Mouse (Mus musculus) CH12.LX (cell line): ENCODE data around the gene Mob1a. TPM values are rescaled to one million over a fixed set of nuclear protein-coding genes. Genes with fewer than 3 reads are reported as not detected.

Source experiments
- DNase-seq: peaks from one replicate; pipeline ENCODE4 v3.0.0-alpha.2; 2013; ENCODE audit errors: extremely low read depth
- H3K27ac ChIP-seq: 2 replicates; pipeline ENCODE4 v1.5.1; 2012; ENCODE audit warnings: low read depth, mild to moderate bottlenecking, control low read depth, moderate library complexity; ENCODE audit not compliant: insufficient read depth
- H3K27me3 ChIP-seq: replicated peaks from 2 replicates; pipeline ENCODE3; 2012; ENCODE audit warnings: inconsistent platforms
- H3K36me3 ChIP-seq, 2 experiments: replicated peaks in 1 of 2; 2 replicates each; pipeline versions ENCODE3 to v1.6.1; 2012; ENCODE audit warnings: inconsistent platforms in 1 of 2, low read length in 1 of 2, mild to moderate bottlenecking in 1 of 2, mixed read lengths in 1 of 2, moderate library complexity in 1 of 2; ENCODE audit not compliant: control insufficient read depth in 1 of 2, insufficient read depth in 1 of 2
- H3K4me1 ChIP-seq, 2 experiments: 2 replicates each; pipeline ENCODE4 v1.6.1; 2012; ENCODE audit warnings: inconsistent platforms in 1 of 2, moderate library complexity in 1 of 2; ENCODE audit not compliant: insufficient read depth in 2 of 2, control insufficient read depth in 1 of 2
- H3K4me2 ChIP-seq: 2 replicates; pipeline ENCODE4 v1.6.1; 2012; ENCODE audit warnings: low read depth, mild to moderate bottlenecking, control low read depth; ENCODE audit not compliant: poor library complexity, insufficient read depth, severe bottlenecking
- H3K4me3 ChIP-seq, 3 experiments: fragments of 150-350 bp in 1 of 3; sonication (generic) in 1 of 3; replicated peaks in 1 of 3; 2 replicates each; pipeline versions ENCODE3 to v1.5.1; 2011 to 2012; ENCODE audit warnings: low read depth in 2 of 3, low read length in 2 of 3, mild to moderate bottlenecking in 2 of 3, moderate library complexity in 2 of 3, control low read depth in 1 of 3, improper control_type of control experiment in 1 of 3, inconsistent platforms in 1 of 3, mixed read lengths in 1 of 3; ENCODE audit not compliant: poor library complexity in 1 of 3
- H3K79me2 ChIP-seq: replicated peaks from 2 replicates; pipeline ENCODE4 v1.6.1; 2012; ENCODE audit warnings: mild to moderate bottlenecking, moderate library complexity; ENCODE audit not compliant: control insufficient read depth, poor library complexity, insufficient read depth, severe bottlenecking; ENCODE audit errors: extremely low read depth
- H3K9ac ChIP-seq: 2 replicates; pipeline ENCODE4 v1.6.1; 2012; ENCODE audit warnings: low read depth, mild to moderate bottlenecking, control low read depth, moderate library complexity; ENCODE audit not compliant: insufficient read depth
- H3K9me3 ChIP-seq: replicated peaks from 2 replicates; pipeline ENCODE3; 2012; ENCODE audit warnings: low read length, inconsistent platforms, mixed read lengths
- CHD2 ChIP-seq: IDR thresholded peaks from 2 replicates; pipeline ENCODE4 v1.6.1; 2011; ENCODE audit warnings: low read length, improper control_type of control experiment
- CTCF ChIP-seq, 2 experiments: IDR thresholded peaks in 1 of 2; conservative IDR thresholded peaks in 1 of 2; 2 replicates each; pipeline ENCODE4 v1.5.1; 2011 to 2012; ENCODE audit warnings: low read depth in 2 of 2, low read length in 2 of 2, improper control_type of control experiment in 1 of 2, inconsistent platforms in 1 of 2, mild to moderate bottlenecking in 1 of 2, moderate library complexity in 1 of 2
- E2F4 ChIP-seq: IDR thresholded peaks from 2 replicates; pipeline ENCODE4 v1.6.1; 2011; ENCODE audit warnings: low read depth, low read length, improper control_type of control experiment; ENCODE audit not compliant: insufficient replicate concordance
- IRF4 ChIP-seq: IDR thresholded peaks from 2 replicates; pipeline ENCODE4 v1.6.1; 2014; ENCODE audit warnings: low read depth, mild to moderate bottlenecking, inconsistent platforms, low read length, improper control_type of control experiment
- KAT2A ChIP-seq: IDR thresholded peaks from 2 replicates; pipeline ENCODE4 v1.6.1; 2012; ENCODE audit warnings: low read length, improper control_type of control experiment, inconsistent platforms; ENCODE audit not compliant: insufficient replicate concordance
- MEF2A ChIP-seq: IDR thresholded peaks from 2 replicates; pipeline ENCODE4 v1.6.1; 2014; ENCODE audit warnings: low read depth, mild to moderate bottlenecking, inconsistent platforms, low read length, improper control_type of control experiment, borderline replicate concordance
- MXI1 ChIP-seq: IDR thresholded peaks from 2 replicates; pipeline ENCODE4 v1.6.1; 2011; ENCODE audit warnings: mild to moderate bottlenecking, low read depth, low read length, improper control_type of control experiment
- NELFE ChIP-seq: IDR thresholded peaks from 2 replicates; pipeline ENCODE4 v1.6.1; 2011; ENCODE audit warnings: low read depth, low read length, improper control_type of control experiment
- NRF1 ChIP-seq: IDR thresholded peaks from 2 replicates; pipeline ENCODE4 v1.6.1; 2014; ENCODE audit warnings: low read depth, mild to moderate bottlenecking, inconsistent platforms, low read length, improper control_type of control experiment, moderate library complexity
- POLR2AphosphoS2 ChIP-seq: IDR thresholded peaks from 2 replicates; pipeline ENCODE4 v1.6.1; 2011; ENCODE audit warnings: low read depth, low read length, improper control_type of control experiment
- RAD21 ChIP-seq: IDR thresholded peaks from 2 replicates; pipeline ENCODE4 v1.6.1; 2011; ENCODE audit warnings: low read depth, mild to moderate bottlenecking, low read length, improper control_type of control experiment, moderate library complexity
- SMC3 ChIP-seq: IDR thresholded peaks from 2 replicates; pipeline ENCODE4 v1.6.1; 2011; ENCODE audit warnings: low read depth, low read length, improper control_type of control experiment
- UBTF ChIP-seq: IDR thresholded peaks from 2 replicates; pipeline ENCODE4 v1.6.1; 2012; ENCODE audit warnings: low read depth, mild to moderate bottlenecking, inconsistent platforms, low read length, improper control_type of control experiment, moderate library complexity
- ZC3H11A ChIP-seq: IDR thresholded peaks from 2 replicates; pipeline ENCODE4 v1.6.1; 2012; ENCODE audit warnings: low read depth, mild to moderate bottlenecking, inconsistent platforms, low read length, improper control_type of control experiment
- ZKSCAN1 ChIP-seq: IDR thresholded peaks from 2 replicates; pipeline ENCODE4 v1.6.1; 2012; ENCODE audit warnings: low read depth, inconsistent platforms, low read length, improper control_type of control experiment, borderline replicate concordance
- dilution Hi-C: fragments of 300-500 bp; cut with MboI; formaldehyde crosslinking; loops from 2 replicates; pipeline ENCODE4 v1.14.3; 2020; ENCODE audit warnings: low sequenced_read_pairs; ENCODE audit not compliant: extremely low pct_unique_long_range_greater_than_20kb, extremely low pct_ligation_motif_present
- in situ Hi-C: fragments of 300-500 bp; cut with MboI; formaldehyde crosslinking; loops from 3 replicates; pipeline ENCODE4 v1.14.3; 2019; ENCODE audit warnings: low sequenced_read_pairs, low pct_ligation_motif_present, low pct_unique_long_range_greater_than_20kb, mixed read lengths
- polyA plus RNA-seq: library from polyadenylated mRNA; unstranded; fragments of >175 nt; gene quantifications from 2 replicates; pipeline ENCODE4 v1.2.1, GENCODE M21; 2012; ENCODE audit warnings: low read depth; ENCODE audit not compliant: insufficient read length
- total RNA-seq, 2 experiments: library from RNA; depleted of rRNA; stranded (reverse); fragments of 300-350 nt in 1 of 2; fragments of >200 nt in 1 of 2; gene quantifications; 2 replicates each; pipeline ENCODE4 v1.2.3; 2012 to 2014

Gene Mob1a
- total and polyA plus RNA-seq, 3 experiments: 82.6 to 182 (median 99.8) TPM

- H3K9ac ChIP-seq: no peak overlapping the region
- in situ Hi-C loops (loop anchor here (5.0 to 25.0 kb wide), 2 partner anchors 154 to 309 kb away; partner anchors contain the start of genes Clec4f and Dguok), dilution Hi-C loops (no loop called here)
- H3K4me1 ChIP-seq: peaks cover 7 to 19% of the 10 kb centered on the region in 2 experiments
- H3K36me3 ChIP-seq: peaks cover 48 to 79% of the 10 kb centered on the region in 2 experiments
- H3K27me3 ChIP-seq: no peaks in the 10 kb centered on the region
- no peak for DNase-seq
- no peaks in the 10 kb centered on the region for H3K9me3 ChIP-seq
- H3K79me2 ChIP-seq: no peaks in the 10 kb centered on the region
- H3K27ac ChIP-seq: no peak overlapping the region
- no peak overlapping the region for H3K4me2 ChIP-seq
- H3K4me3 ChIP-seq: no peak overlapping the region
- TF ChIP-seq NRF1 (no peak), MXI1 (no peak), ZC3H11A (no peak), CHD2 (no peak)
Measured at GRCm38 (mm10) chr6:83352666-83353410, 27.0 kb downstream of the Mob1a start.

- Histone ChIP-seq H3K9ac (no peak overlapping the region), H3K4me3 (no peak overlapping the region), H3K27ac (no peak overlapping the region), H3K4me1 (peaks cover 5 to 12% of the 10 kb centered on the region in 2 experiments), H3K79me2 (no peaks in the 10 kb centered on the region), H3K9me3 (no peaks in the 10 kb centered on the region), H3K4me2 (no peak overlapping the region), H3K36me3 (peaks cover 67 to 93% of the 10 kb centered on the region in 2 experiments), H3K27me3 (no peaks in the 10 kb centered on the region)
- TF ChIP-seq ZKSCAN1 (no peak), UBTF (no peak)
- in situ Hi-C loops: loop anchor here (5.0 to 25.0 kb wide), 2 partner anchors 152 to 307 kb away; partner anchors contain the start of genes Clec4f and Dguok
- dilution Hi-C loops: no loop called here
- no peak for DNase-seq
Measured at GRCm38 (mm10) chr6:83354856-83355781, 29.3 kb downstream of the Mob1a start.

- in situ Hi-C loops: loop anchor here (25.0 kb wide), 1 partner anchor 306 kb away; the partner anchor contains the start of gene Clec4f
- Histone ChIP-seq H3K4me1 (0 out of 4 replicates have a peak, but pooled peaks cover 0 to 2% of the 10 kb centered on the region in 2 experiments), H3K4me2 (no peak overlapping the region), H3K79me2 (no peaks in the 10 kb centered on the region), H3K9me3 (no peaks in the 10 kb centered on the region), H3K27me3 (no peaks in the 10 kb centered on the region), H3K9ac (no peak overlapping the region), H3K27ac (no peak overlapping the region), H3K36me3 (peaks cover 65 to 95% of the 10 kb centered on the region in 2 experiments), H3K4me3 (no peak overlapping the region)
- dilution Hi-C loops: no loop called here
- TF ChIP-seq E2F4 (no peak), ZC3H11A (peak; percentile 86), MEF2A (peak; percentile 45; the same call in 1 of the 2 replicates), IRF4 (peak; percentile 41; the same call in 1 of the 2 replicates), SMC3 (peak; percentile 90), MXI1 (no peak), RAD21 (peak; percentile 93), CTCF (conservative IDR thresholded peaks at IDR 0.05 in 1 of 2, IDR thresholded peaks at IDR 0.05 in 1 of 2; ENCODE audit: low read depth in 2 of 2, low read length in 2 of 2) (peak; percentile 68 to 94), POLR2AphosphoS2 (0 out of 2 replicates have a peak, but pooled peaks have one; percentile 48), KAT2A (no peak), NELFE (peak; percentile 18; the same call in 1 of the 2 replicates)
- DNase-seq: peak; percentile 64
Measured at GRCm38 (mm10) chr6:83356569-83357138, 30.8 kb downstream of the Mob1a start.
